Mouse (Mus musculus): ENCODE data around the gene Asap2. TPM values are rescaled to one million over a fixed set of nuclear protein-coding genes. Genes with fewer than 3 reads are reported as not detected.

Gene Asap2
- polyA plus RNA-seq, 1 experiment from 2014 or later = 17.4 TPM

DNA sequence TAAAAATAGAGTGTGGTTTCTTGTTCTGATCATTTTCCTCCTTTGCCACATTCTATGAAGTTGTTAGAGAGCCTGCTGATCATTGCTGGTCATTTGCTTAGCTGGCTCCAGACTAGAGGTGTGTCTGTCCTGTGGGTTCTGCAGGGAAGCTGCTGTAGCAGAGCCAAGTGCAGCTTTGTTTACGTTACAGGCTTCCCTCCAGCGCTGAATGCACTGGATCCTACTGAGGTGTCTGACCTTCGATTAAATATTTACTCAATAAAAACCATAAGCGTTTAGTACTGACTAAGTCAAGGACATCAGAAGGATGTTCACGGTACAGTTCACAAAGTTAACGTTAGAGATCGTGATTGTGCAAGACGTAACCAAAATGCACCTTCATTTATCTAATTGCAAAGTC, 311.7 kb downstream of the Asap2 start:
- ATAC-seq (ENCODE audit: insufficient number of reproducible peaks, insufficient read depth, low FRiP score, low TSS enrichment, low read depth) = no peak

DNA sequence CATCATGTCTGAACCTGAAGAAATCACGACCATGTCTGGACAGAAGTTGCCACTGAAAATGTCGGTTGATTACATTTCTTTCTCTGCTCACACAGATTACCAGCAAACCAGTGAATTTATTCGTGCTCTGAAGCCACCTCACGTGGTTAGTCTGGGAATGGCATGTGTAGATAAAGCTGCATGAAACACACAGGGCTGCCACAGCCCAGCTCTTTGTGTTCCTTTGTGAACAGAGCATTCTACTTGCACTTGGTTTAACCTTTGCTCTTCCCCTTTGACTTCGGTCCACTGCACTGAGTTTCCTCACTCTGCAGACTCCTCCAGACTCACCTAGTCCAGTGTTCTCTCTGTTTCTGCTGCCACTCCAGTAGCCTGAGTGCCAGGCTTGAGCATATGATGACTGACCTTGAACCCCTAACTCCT, 312.1 kb downstream of the Asap2 start:
- Histone ChIP-seq H3K9me3 (no peaks in the 10 kb centered on the region), H3K27ac (no peak overlapping the region), H3K4me3 (replicated peaks) (no peak overlapping the region), H3K4me2 (no peak overlapping the region), H3K4me1 (replicated peaks) (0 out of 2 replicates have a peak, but pooled peaks cover 4% of the 10 kb centered on the region), H3K36me3 (peaks cover 92% of the 10 kb centered on the region), H3K27me3 (no peaks in the 10 kb centered on the region), H3K9ac (replicated peaks) (no peak overlapping the region)
- WGBS = 86% methylated on average over 5 of the region's 5 CpGs
- ATAC-seq (ENCODE audit: insufficient number of reproducible peaks, insufficient read depth, low FRiP score, low TSS enrichment, low read depth) = no peak

More for the DNA sequence above, 311.7 kb downstream of the Asap2 start:
- H3K9me3 ChIP-seq = no peaks in the 10 kb centered on the region
- H3K9ac ChIP-seq (replicated peaks) = no peak overlapping the region
- H3K27me3 ChIP-seq = no peaks in the 10 kb centered on the region
- H3K4me2 ChIP-seq = no peak overlapping the region
- 0 out of 2 replicates have a peak, but pooled peaks cover 4% of the 10 kb centered on the region for H3K4me1 ChIP-seq (replicated peaks)
- 92% methylated on average over 8 of the region's 8 CpGs for WGBS
- H3K36me3 ChIP-seq = peaks cover 92% of the 10 kb centered on the region
- H3K27ac ChIP-seq = no peak overlapping the region
- no peak overlapping the region for H3K4me3 ChIP-seq (replicated peaks)

DNA sequence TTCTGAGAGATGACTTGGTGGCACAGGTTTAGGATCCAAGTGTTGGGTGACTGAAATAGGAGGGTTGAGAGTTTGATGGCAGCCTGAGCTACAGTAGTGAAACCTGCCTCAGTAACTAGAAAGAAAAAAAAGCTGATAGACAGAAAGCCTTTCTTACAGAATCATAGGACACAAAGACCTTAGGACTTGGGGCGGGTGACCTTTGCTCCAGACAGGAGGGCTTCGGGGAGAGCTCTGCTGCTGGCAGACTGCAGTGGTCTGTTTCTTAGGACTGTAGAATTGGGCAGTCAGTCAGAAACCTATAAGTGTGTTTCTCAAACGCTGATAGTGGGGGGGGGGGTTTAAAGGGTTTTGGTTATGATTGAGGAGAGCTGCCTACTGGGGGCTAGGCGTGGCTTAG, 315.5 kb downstream of the Asap2 start:
- Histone ChIP-seq H3K36me3 (peaks cover 97% of the 10 kb centered on the region), H3K27ac (no peak overlapping the region), H3K27me3 (no peaks in the 10 kb centered on the region), H3K9me3 (no peaks in the 10 kb centered on the region), H3K4me1 (replicated peaks) (0 out of 2 replicates have a peak, but pooled peaks cover 4% of the 10 kb centered on the region), H3K9ac (replicated peaks) (no peak overlapping the region), H3K4me3 (replicated peaks) (no peak overlapping the region), H3K4me2 (no peak overlapping the region)
- no peak for ATAC-seq (ENCODE audit: insufficient number of reproducible peaks, insufficient read depth, low FRiP score, low TSS enrichment, low read depth)
- 88% methylated on average over 4 of the region's 4 CpGs for WGBS

DNA sequence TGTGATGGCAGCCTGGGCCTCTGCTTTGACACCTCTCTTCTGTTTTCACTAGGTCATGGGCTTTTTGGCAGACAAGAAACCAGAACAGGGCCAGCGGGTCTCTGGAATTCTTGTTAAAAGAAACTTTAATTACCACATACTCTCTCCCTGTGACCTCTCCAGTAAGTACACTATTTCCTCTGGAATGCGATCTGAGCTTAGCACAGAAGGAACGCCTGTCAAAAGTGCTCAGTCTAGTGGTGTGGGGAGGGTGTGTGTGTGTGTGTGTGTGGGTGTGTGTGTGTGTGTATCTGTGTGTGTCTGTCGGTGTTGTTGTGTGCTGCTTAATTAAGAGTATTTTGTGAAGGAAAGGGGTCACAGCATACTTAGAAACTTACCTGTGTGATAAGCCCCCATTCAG, 316.5 kb downstream of the Asap2 start:
- Histone ChIP-seq H3K4me2 (no peak overlapping the region), H3K27me3 (no peaks in the 10 kb centered on the region)

DNA sequence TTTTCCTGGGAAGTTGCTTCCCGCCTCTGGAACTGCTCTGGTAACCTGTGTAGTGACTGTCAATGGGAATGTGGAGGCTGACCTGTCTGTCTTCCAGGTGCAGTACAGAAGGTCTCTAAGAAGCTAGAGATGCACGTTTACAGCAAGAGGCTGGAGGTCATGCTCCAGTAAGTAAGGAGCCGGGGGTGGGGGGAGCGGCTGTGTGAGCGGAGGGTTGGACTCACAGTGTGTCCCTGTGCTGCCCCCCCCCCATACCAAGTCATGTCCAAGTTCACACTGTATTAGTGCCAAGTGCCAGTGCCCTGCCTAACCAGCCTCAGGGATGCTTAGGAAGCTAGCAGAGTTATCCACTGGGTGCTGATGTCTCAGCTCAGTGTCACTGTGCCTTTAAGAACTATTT, 321.9 kb downstream of the Asap2 start:
- WGBS = 90% methylated on average over 5 of the region's 5 CpGs
- Histone ChIP-seq H3K36me3 (peaks cover 80% of the 10 kb centered on the region), H3K9me3 (no peaks in the 10 kb centered on the region), H3K4me3 (replicated peaks) (no peak overlapping the region), H3K4me2 (no peak overlapping the region), H3K4me1 (replicated peaks) (0 out of 2 replicates have a peak, but pooled peaks cover 4% of the 10 kb centered on the region), H3K27ac (no peak overlapping the region), H3K9ac (replicated peaks) (no peak overlapping the region), H3K27me3 (no peaks in the 10 kb centered on the region)
- ATAC-seq (ENCODE audit: insufficient number of reproducible peaks, insufficient read depth, low FRiP score, low TSS enrichment, low read depth) = no peak

More for the DNA sequence above, 316.5 kb downstream of the Asap2 start:
- 0 out of 2 replicates have a peak, but pooled peaks have one; percentile 43 for ATAC-seq (ENCODE audit: insufficient number of reproducible peaks, insufficient read depth, low FRiP score, low TSS enrichment, low read depth)
- Histone ChIP-seq H3K9ac (replicated peaks) (no peak overlapping the region), H3K27ac (no peak overlapping the region), H3K9me3 (no peaks in the 10 kb centered on the region), H3K4me1 (replicated peaks) (0 out of 2 replicates have a peak, but pooled peaks cover 4% of the 10 kb centered on the region), H3K36me3 (peaks cover 97% of the 10 kb centered on the region), H3K4me3 (replicated peaks) (no peak overlapping the region)
- WGBS = 68% methylated on average over 4 of the region's 4 CpGs

DNA sequence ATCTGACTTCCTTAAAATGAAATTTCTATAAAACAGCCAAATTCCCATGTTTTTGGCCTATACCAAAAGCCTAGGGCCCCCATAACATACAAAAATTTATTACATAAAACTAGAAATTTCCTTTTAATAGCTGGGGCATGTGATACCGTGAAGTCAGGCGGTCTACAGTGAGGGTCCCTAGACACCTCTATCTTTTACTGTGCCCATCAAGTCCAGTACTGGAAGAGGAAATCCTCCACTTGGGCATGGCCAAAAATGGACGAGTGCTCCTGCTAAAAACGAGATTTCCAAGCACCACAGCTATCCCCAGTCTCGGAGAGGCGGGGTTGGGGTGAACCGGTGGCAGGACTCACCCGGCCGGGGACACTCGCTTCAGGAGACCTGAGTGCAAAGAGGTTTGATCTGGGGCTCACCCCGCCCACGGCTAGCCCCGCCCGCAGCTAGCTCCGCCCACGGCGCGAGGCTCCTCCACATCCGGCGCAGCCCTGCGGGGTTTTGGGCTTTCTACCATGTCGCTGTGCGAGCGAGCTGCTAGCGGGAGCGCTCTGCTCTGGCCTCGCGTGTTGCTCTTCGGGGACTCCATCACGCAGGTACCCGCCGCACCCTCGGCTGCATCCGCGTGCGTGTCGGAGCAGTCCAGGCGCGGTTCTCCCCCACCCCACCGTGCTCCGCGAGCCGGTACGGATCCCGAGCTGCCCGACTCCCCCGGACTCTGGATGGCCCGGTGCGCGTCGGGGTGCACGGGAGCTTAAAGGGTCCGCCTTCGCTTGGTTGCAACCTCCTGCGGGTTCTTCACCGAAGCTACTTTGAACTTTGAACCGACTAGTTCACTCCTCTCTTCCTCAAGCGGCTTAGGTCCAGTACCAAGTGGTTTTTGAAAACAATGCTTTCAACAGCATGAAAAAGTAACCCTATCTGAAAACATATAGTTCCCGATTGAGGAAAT, 325.9 kb downstream of the Asap2 start, which contains the start of gene Iah1:
Gene Iah1, plus strand, starts transcription at position 467 of the 946 bp plus-strand sequence.
- 3% methylated on average over 51 of the region's 59 CpGs for WGBS
- 0 out of 2 replicates have a peak, but pooled peaks cover 5% of the 10 kb centered on the region for H3K4me1 ChIP-seq (replicated peaks)
- H3K36me3 ChIP-seq = peaks cover 64% of the 10 kb centered on the region
- peak within 1 kb of the TSS; percentile 78; the same call in 1 of the 2 replicates for H3K27ac ChIP-seq
- no peaks in the 10 kb centered on the region for H3K27me3 ChIP-seq
- peak within 1 kb of the TSS; percentile 74 for H3K9ac ChIP-seq (replicated peaks)
- peak within 1 kb of the TSS; percentile 71 for H3K4me3 ChIP-seq (replicated peaks)
- H3K9me3 ChIP-seq = no peaks in the 10 kb centered on the region
- ATAC-seq (ENCODE audit: insufficient number of reproducible peaks, insufficient read depth, low FRiP score, low TSS enrichment, low read depth) = peak; percentile 95
- H3K4me2 ChIP-seq = peak within 1 kb of the TSS; percentile 63

DNA sequence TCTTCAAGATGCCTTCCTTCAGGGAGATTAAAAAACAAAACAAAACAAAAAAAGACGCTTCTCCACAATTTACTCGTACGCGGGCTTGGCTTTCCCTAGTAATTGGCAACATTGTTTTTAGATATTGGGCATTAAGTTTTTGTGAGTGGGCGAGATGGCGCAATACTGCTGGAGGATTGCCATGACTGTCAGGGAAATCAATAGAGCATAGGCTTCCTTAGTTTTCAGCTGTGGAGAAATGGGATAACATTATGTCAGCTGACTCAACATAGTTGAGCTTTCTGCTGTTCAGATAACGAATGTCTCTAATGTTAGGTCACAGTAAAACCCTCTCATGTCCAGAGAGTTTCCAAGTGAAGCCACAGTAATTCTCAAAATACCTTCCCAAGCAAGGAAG, 326.6 kb downstream of the Asap2 start:
- Histone ChIP-seq H3K4me2 (peak overlapping the region; percentile 63), H3K4me3 (replicated peaks) (peak overlapping the region; percentile 71), H3K27ac (no peak overlapping the region), H3K27me3 (no peaks in the 10 kb centered on the region), H3K36me3 (peaks cover 62% of the 10 kb centered on the region), H3K9me3 (no peaks in the 10 kb centered on the region), H3K9ac (replicated peaks) (peak overlapping the region; percentile 74), H3K4me1 (replicated peaks) (0 out of 2 replicates have a peak, but pooled peaks cover 5% of the 10 kb centered on the region)
- 39% methylated on average over 7 of the region's 7 CpGs for WGBS
- ATAC-seq (ENCODE audit: insufficient number of reproducible peaks, insufficient read depth, low FRiP score, low TSS enrichment, low read depth) = no peak

DNA sequence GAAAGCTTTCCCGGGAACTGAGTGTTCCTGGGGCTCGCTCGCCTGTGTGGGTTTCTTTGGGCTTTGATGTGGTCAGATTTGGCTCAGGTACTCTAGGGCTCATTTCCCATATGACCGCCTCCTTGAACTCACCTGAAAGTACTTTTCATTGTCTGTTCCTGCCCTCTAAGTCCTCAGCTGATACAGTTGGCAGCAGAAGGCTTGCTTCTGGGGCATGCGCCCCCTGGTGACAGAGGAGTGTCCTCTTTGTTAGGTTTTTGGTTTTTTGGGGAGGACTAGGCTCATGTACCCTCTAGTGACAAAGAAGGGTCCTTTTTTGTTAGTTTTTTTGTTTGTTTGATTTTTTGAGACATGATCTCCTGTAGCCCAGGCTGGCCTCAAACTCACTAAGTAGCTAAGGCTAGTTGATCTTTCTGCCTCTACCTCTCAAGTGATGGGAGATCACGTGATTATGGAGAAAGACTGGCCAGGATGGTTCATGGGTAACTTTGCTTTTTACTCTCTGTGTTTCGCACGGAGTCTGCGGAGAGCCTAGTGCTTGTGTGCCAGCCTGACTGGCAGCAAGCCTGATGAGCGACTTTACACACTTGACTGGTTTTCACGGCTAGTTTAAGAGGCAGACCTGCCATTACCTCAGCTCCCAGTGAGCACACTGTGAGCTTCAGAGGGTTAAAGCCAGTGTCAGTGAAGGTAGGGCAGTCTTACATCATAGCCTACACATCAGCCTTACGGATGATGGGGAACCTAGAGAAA, 328.1 kb downstream of the Asap2 start:
- Histone ChIP-seq H3K27ac (no peak overlapping the region), H3K4me3 (replicated peaks) (no peak overlapping the region), H3K4me2 (no peak overlapping the region), H3K36me3 (peaks cover 63% of the 10 kb centered on the region), H3K9me3 (no peaks in the 10 kb centered on the region), H3K9ac (replicated peaks) (no peak overlapping the region), H3K4me1 (replicated peaks) (0 out of 2 replicates have a peak, but pooled peaks cover 5% of the 10 kb centered on the region), H3K27me3 (no peaks in the 10 kb centered on the region)
- 79% methylated on average over 12 of the region's 12 CpGs for WGBS
- no peak for ATAC-seq (ENCODE audit: insufficient number of reproducible peaks, insufficient read depth, low FRiP score, low TSS enrichment, low read depth)
